11 mouse cellular contexts compared by ENCODE assay signal in genomic region chr12:101007427-101007826, GRCm38 (mm10). TPM values are rescaled to one million over a fixed set of nuclear protein-coding genes. Genes with fewer than 3 reads are reported as not detected.
A peak's percentile ranks its signal among the peaks of the same experiment; 100 is the strongest.
DNase-seq lines count a peak whose midpoint lies in the region; ATAC-seq and TF ChIP-seq lines count a peak whose summit lies in the region.
"Had no signal": no experiment of that assay in that cellular context is flagged by ENCODE, and none has a peak within 500 bp of the region (broad histone marks: within the 10 kb centered on the region; RNA-seq: fewer than 3 reads in every experiment).

No protein-coding gene starts in this region.

- no peak for DNase-seq in layer of hippocampus, adult 2 months (ENCODE audit: low spot score in 2 of 2)
- no peak for DNase-seq in layer of hippocampus, adult 9-11 months
- DNase-seq in CD4-positive, CD25-positive, alpha-beta regulatory T cell, adult 2 months (ENCODE audit: low read depth, low spot score) = peak; percentile 69
- DNase-seq in ES-E14 (ENCODE audit: low read depth, low spot score) = no peak
- DNase-seq in layer of hippocampus, postnatal 36 days = no peak
- DNase-seq in adrenal gland, adult 2 months = no peak
- DNase-seq in cerebellum, adult 9-11 months = no peak
- DNase-seq: kidney, postnatal 14 days; left cerebral cortex, postnatal 4 days had no signal

- no peak for TF ChIP-seq CTCF in layer of hippocampus, adult 2 months (conservative IDR thresholded peaks at IDR 0.05)

- H3K9ac ChIP-seq in ES-E14 (ENCODE audit: insufficient read depth, low read depth, low read length, poor library complexity, severe bottlenecking) = peak overlapping the region; percentile 10; the same call in 1 of the 2 replicates
- 0 out of 2 replicates have a peak overlapping the region, but pooled peaks have one; percentile 12 for H3K9ac ChIP-seq in intestine, embryonic 16.5 days (ENCODE audit: low read depth, low read length)

- H3K27me3 ChIP-seq in intestine, embryonic 16.5 days (replicated peaks; ENCODE audit: control insufficient read depth, insufficient read depth, low read length) = no peaks in the 10 kb centered on the region
- H3K27me3 ChIP-seq: Patski had no signal

- peaks cover 24 to 65% of the 10 kb centered on the region in 2 experiments for H3K4me1 ChIP-seq in ES-E14 (ENCODE audit: control insufficient read depth in 2 of 2, insufficient read depth in 2 of 2, low read length in 2 of 2, poor library complexity in 1 of 2)
- peaks cover 58% of the 10 kb centered on the region for H3K4me1 ChIP-seq in intestine, embryonic 16.5 days (ENCODE audit: control insufficient read depth, insufficient read depth, low read length)

- 44% methylated on average over 9 of the region's 9 CpGs for WGBS in intestine, embryonic 16.5 days

- H3K4me3 ChIP-seq in layer of hippocampus, adult 2 months = no peak overlapping the region; the same call in 1 of the 2 replicates
- 0 out of 4 replicates have a peak overlapping the region, but pooled peaks of 1 of the 2 experiments have one; percentile 6 for H3K4me3 ChIP-seq in ES-E14 (ENCODE audit: insufficient read depth in 1 of 2, low read depth in 1 of 2, low read length in 2 of 2, poor library complexity in 1 of 2, severe bottlenecking in 1 of 2)
- H3K4me3 ChIP-seq in intestine, embryonic 16.5 days (ENCODE audit: low read length) = no peak overlapping the region

- H3K4me2 ChIP-seq in intestine, embryonic 16.5 days (ENCODE audit: low read depth, low read length) = peak overlapping the region; percentile 18; the same call in 1 of the 2 replicates

- peak overlapping the region; percentile 62 for H3K27ac ChIP-seq in layer of hippocampus, adult 2 months
- no peak overlapping the region for H3K27ac ChIP-seq in ES-E14 (ENCODE audit: insufficient read depth, low read depth, low read length, poor library complexity, severe bottlenecking)
- H3K27ac ChIP-seq in intestine, embryonic 16.5 days (ENCODE audit: low read length) = peak overlapping the region; percentile 92

- ATAC-seq in intestine, embryonic 16.5 days = no peak

- no peaks in the 10 kb centered on the region for H3K9me3 ChIP-seq in ES-E14 (ENCODE audit: control insufficient read depth, insufficient read depth, low read depth, low read length)
- no peaks in the 10 kb centered on the region for H3K9me3 ChIP-seq in intestine, embryonic 16.5 days (ENCODE audit: control insufficient read depth, low read length)

- H3K36me3 ChIP-seq in ES-E14 (ENCODE audit: control insufficient read depth, insufficient read depth, low read length, poor library complexity, severe bottlenecking) = peaks cover 8% of the 10 kb centered on the region; the same call in 1 of the 2 replicates
- H3K36me3 ChIP-seq in intestine, embryonic 16.5 days (ENCODE audit: control insufficient read depth, insufficient read depth, low read length) = no peaks in the 10 kb centered on the region

- in situ Hi-C loops in ES-E14 (cut with MboI; ENCODE audit: low sequenced_read_pairs in 2 of 2, unreplicated experiment in 2 of 2) = no loop called here

TF ChIP-seq in ES-E14, 5 proteins besides CTCF, POLR2A, EP300 and RAD21:
- no peak for TF ChIP-seq MAFK (IDR thresholded peaks at IDR 0.05; ENCODE audit: insufficient read depth, low read depth, low read length)
- no peak for TF ChIP-seq HCFC1 (IDR thresholded peaks at IDR 0.05; ENCODE audit: borderline replicate concordance, insufficient read depth, low read length)
- no peak for TF ChIP-seq ZNF384 (IDR thresholded peaks at IDR 0.05; ENCODE audit: low read depth, low read length)
- no peak for TF ChIP-seq ZC3H11A (IDR thresholded peaks at IDR 0.05; ENCODE audit: borderline replicate concordance, low read depth, low read length)
- TF ChIP-seq CHD2 (IDR thresholded peaks at IDR 0.05; ENCODE audit: low read depth, low read length) = no peak

RNA-seq across cellular contexts. Expression of gene Ccdc88c, which starts 21.4 kb away (rescaled TPM):
- 10 to 100 TPM; 24.3 to 33.7 TPM for total RNA-seq in layer of hippocampus, adult 2 months (2021)
- 35.7 and 42.7 TPM in 2 replicates for total RNA-seq in ES-E14 (2012; rRNA removed)
- 13.1 and 13.6 TPM in 2 replicates for polyA plus RNA-seq in intestine, embryonic 16.5 days (2015; fragmentation: Nextera tagmentation; extraction: Ambion mirVana)
- 10 to 100 TPM; 29.4 to 32.6 TPM for total RNA-seq in layer of hippocampus, postnatal 36 days (2021)
- total RNA-seq in adrenal gland, adult 2 months (2021) = 1 to 10 TPM; 1.8 to 2.2 TPM
- 1.3 and 1.5 TPM in 2 replicates for polyA plus RNA-seq in adrenal gland, adult 2 months (2012; rRNA removed)

Comparison
In these comparisons a context has a peak if more than half of its experiments do, and no peak if none do; other contexts are left out.
1. RNA of gene Ccdc88c, which starts 21.4 kb away (total RNA-seq): 35.7 to 42.7 TPM in ES-E14, 24.3 to 33.7 TPM in layer of hippocampus, adult 2 months and 29.4 to 32.6 TPM in layer of hippocampus, postnatal 36 days; 1.8 to 2.2 TPM in adrenal gland, adult 2 months; every median in the first group is over 4 times any median in the second.